Mouse (Mus musculus) myocyte (in vitro differentiated cells): ENCODE measurements around the gene Gm43720. TPM values are rescaled to one million over a fixed set of nuclear protein-coding genes. Genes with fewer than 3 reads are reported as not detected.

ENCODE experiments used
- H3K27me3 ChIP-seq: one replicate; pipeline ENCODE4 v1.6.1; 2011; ENCODE audit not compliant: control insufficient read depth, insufficient read depth, insufficient read length
- H3K36me3 ChIP-seq: one replicate; pipeline ENCODE4 v1.6.1; 2011; ENCODE audit not compliant: control insufficient read depth, insufficient read depth
- H3K4me2 ChIP-seq: one replicate; pipeline ENCODE4 v1.6.1; 2011; ENCODE audit warnings: low read depth, control low read depth
- H3K4me3 ChIP-seq: one replicate; pipeline ENCODE4 v1.5.1; 2011; ENCODE audit warnings: mild to moderate bottlenecking, control low read depth, moderate library complexity
- H3K79me2 ChIP-seq: one replicate; pipeline ENCODE4 v1.6.1; 2011; ENCODE audit not compliant: control insufficient read depth, insufficient read depth
- H3ac ChIP-seq: one replicate; pipeline ENCODE4 v1.6.1; 2011; ENCODE audit not compliant: control insufficient read depth, insufficient read length
- CEBPB ChIP-seq: IDR thresholded peaks from 2 replicates; pipeline ENCODE4 v1.6.1; 2011; ENCODE audit warnings: mild to moderate bottlenecking, moderate library complexity; ENCODE audit not compliant: poor library complexity, insufficient read depth, severe bottlenecking
- E2F4 ChIP-seq: IDR thresholded peaks from one replicate; pipeline ENCODE4 v1.6.1; 2011; ENCODE audit warnings: mild to moderate bottlenecking, control low read depth, moderate library complexity; ENCODE audit not compliant: insufficient read depth
- MAX ChIP-seq: IDR thresholded peaks from one replicate; pipeline ENCODE4 v1.6.1; 2011; ENCODE audit warnings: low read depth, mild to moderate bottlenecking, control low read depth
- MYOD1 ChIP-seq, 3 experiments: IDR thresholded peaks; one replicate each; pipeline ENCODE4 v1.6.1; 2011; ENCODE audit warnings: control low read depth in 2 of 3, low read depth in 2 of 3, mild to moderate bottlenecking in 2 of 3, moderate library complexity in 1 of 3; ENCODE audit not compliant: insufficient read length in 2 of 3, control insufficient read depth in 1 of 3
- MYOG ChIP-seq, 3 experiments: IDR thresholded peaks; one replicate each; pipeline ENCODE4 v1.6.1; 2011; ENCODE audit warnings: control low read depth in 2 of 3, low read depth in 2 of 3, mild to moderate bottlenecking in 2 of 3; ENCODE audit not compliant: insufficient read length in 2 of 3, control insufficient read depth in 1 of 3, insufficient read depth in 1 of 3
- POLR2A ChIP-seq: IDR thresholded peaks from one replicate; pipeline ENCODE4 v1.6.1; 2011; ENCODE audit warnings: low read depth, mild to moderate bottlenecking, control low read depth, moderate library complexity; ENCODE audit not compliant: insufficient read length
- POLR2AphosphoS2 ChIP-seq: IDR thresholded peaks from one replicate; pipeline ENCODE4 v1.6.1; 2011; ENCODE audit warnings: low read depth, control low read depth; ENCODE audit not compliant: insufficient read length
- REST ChIP-seq: IDR thresholded peaks from one replicate; pipeline ENCODE4 v1.6.1; 2011; ENCODE audit warnings: mild to moderate bottlenecking, control low read depth, moderate library complexity; ENCODE audit not compliant: insufficient read depth, insufficient read length
- SRF ChIP-seq: IDR thresholded peaks from one replicate; pipeline ENCODE4 v1.6.1; 2011; ENCODE audit warnings: low read depth; ENCODE audit not compliant: control insufficient read depth, insufficient read length
- TCF12 ChIP-seq: IDR thresholded peaks from one replicate; pipeline ENCODE4 v1.6.1; 2011; ENCODE audit warnings: mild to moderate bottlenecking, control low read depth; ENCODE audit not compliant: poor library complexity, insufficient read depth, severe bottlenecking
- TCF3 ChIP-seq: IDR thresholded peaks from one replicate; pipeline ENCODE4 v1.6.1; 2011; ENCODE audit warnings: low read depth, control low read depth; ENCODE audit not compliant: insufficient read length
- USF1 ChIP-seq: IDR thresholded peaks from one replicate; pipeline ENCODE4 v1.6.1; 2011; ENCODE audit warnings: low read depth, mild to moderate bottlenecking, control low read depth, moderate library complexity
- polyA plus RNA-seq: library from polyadenylated mRNA; unstranded; fragments of >200 nt; fragmentation: generic; extraction: Trizol; gene quantifications from one replicate; pipeline ENCODE4 v1.2.1, GENCODE M21; 2012; ENCODE audit warnings: missing spikeins

Gm43720 gene
- polyA plus RNA-seq, 1 experiment, result 0.01 TPM

GRCm38 (mm10) chr5:138258542-138258941, 21.2 kb downstream of the Gm43720 start:
- Histone ChIP-seq H3K79me2 (no peaks in the 10 kb centered on the region), H3K36me3 (no peaks in the 10 kb centered on the region), H3K27me3 (no peaks in the 10 kb centered on the region), H3ac (no peak overlapping the region), H3K4me3 (no peak overlapping the region), H3K4me2 (no peak overlapping the region)
- TF ChIP-seq CEBPB, result no peak
- no peak for TF ChIP-seq TCF12
- no peak for TF ChIP-seq REST
- no peak for TF ChIP-seq MAX
- TF ChIP-seq TCF3, result no peak
- no peak for TF ChIP-seq E2F4
- TF ChIP-seq MYOG (IDR thresholded peaks at IDR 0.05; ENCODE audit: control insufficient read depth in 1 of 3, insufficient read depth in 1 of 3, insufficient read length in 2 of 3, low read depth in 2 of 3), result no peak
- no peak for TF ChIP-seq SRF
- TF ChIP-seq MYOD1 (IDR thresholded peaks at IDR 0.05; ENCODE audit: control insufficient read depth in 1 of 3, insufficient read length in 2 of 3, low read depth in 2 of 3), result no peak
- TF ChIP-seq POLR2AphosphoS2, result no peak

- H3K79me2 ChIP-seq, result no peaks in the 10 kb centered on the region
- no peak overlapping the region for H3K4me2 ChIP-seq
- no peak overlapping the region for H3K4me3 ChIP-seq
- H3K36me3 ChIP-seq, result no peaks in the 10 kb centered on the region
- H3ac ChIP-seq, result no peak overlapping the region
- TF ChIP-seq USF1, result no peak
- H3K27me3 ChIP-seq, result no peaks in the 10 kb centered on the region
These were observed 21.7 kb downstream of the Gm43720 start for GRCm38 (mm10) chr5:138258078-138258477.

GRCm38 (mm10) chr5:138257585-138257978, 22.2 kb downstream of the Gm43720 start:
- Histone ChIP-seq H3K36me3 (no peaks in the 10 kb centered on the region), H3K4me2 (no peak overlapping the region), H3ac (no peak overlapping the region), H3K79me2 (no peaks in the 10 kb centered on the region), H3K27me3 (no peaks in the 10 kb centered on the region), H3K4me3 (no peak overlapping the region)
- TF ChIP-seq REST (no peak), SRF (no peak), MYOG (IDR thresholded peaks at IDR 0.05; ENCODE audit: control insufficient read depth in 1 of 3, insufficient read depth in 1 of 3, insufficient read length in 2 of 3, low read depth in 2 of 3) (no peak), TCF3 (no peak), MYOD1 (IDR thresholded peaks at IDR 0.05; ENCODE audit: control insufficient read depth in 1 of 3, insufficient read length in 2 of 3, low read depth in 2 of 3) (no peak), MAX (no peak), POLR2AphosphoS2 (no peak), USF1 (no peak), TCF12 (no peak), CEBPB (no peak), E2F4 (no peak)

- H3K79me2 ChIP-seq, result no peaks in the 10 kb centered on the region
- H3K27me3 ChIP-seq, result no peaks in the 10 kb centered on the region
- H3ac ChIP-seq, result no peak overlapping the region
- TF ChIP-seq MYOD1 (IDR thresholded peaks at IDR 0.05; ENCODE audit: control insufficient read depth in 1 of 3, insufficient read length in 2 of 3, low read depth in 2 of 3) (no peak), CEBPB (no peak), POLR2AphosphoS2 (no peak), POLR2A (no peak)
- no peak overlapping the region for H3K4me3 ChIP-seq
- H3K36me3 ChIP-seq, result no peaks in the 10 kb centered on the region
- no peak overlapping the region for H3K4me2 ChIP-seq
These were observed 22.7 kb downstream of the Gm43720 start for GRCm38 (mm10) chr5:138256966-138257584.

GRCm38 (mm10) chr5:138256094-138256467, 23.7 kb downstream of the Gm43720 start:
- TF ChIP-seq MYOG (IDR thresholded peaks at IDR 0.05; ENCODE audit: control insufficient read depth in 1 of 3, insufficient read depth in 1 of 3, insufficient read length in 2 of 3, low read depth in 2 of 3) (no peak), POLR2AphosphoS2 (peak; percentile 29), MYOD1 (IDR thresholded peaks at IDR 0.05; ENCODE audit: control insufficient read depth in 1 of 3, insufficient read length in 2 of 3, low read depth in 2 of 3) (no peak), MAX (no peak)
- H3K36me3 ChIP-seq, result no peaks in the 10 kb centered on the region

More at GRCm38 (mm10) chr5:138256094-138256467, 23.7 kb downstream of the Gm43720 start:
- Histone ChIP-seq H3K4me3 (peak overlapping the region; percentile 76), H3K4me2 (peak overlapping the region; percentile 91), H3ac (peak overlapping the region; percentile 46), H3K79me2 (no peaks in the 10 kb centered on the region), H3K27me3 (no peaks in the 10 kb centered on the region)
